Mouse (Mus musculus) adrenal gland, postnatal 25 days (tissue): ENCODE measurements at regions not wholly inside any gene's neighbourhood (a gene's known extent, or its start where the extent isn't known, plus 50 kb on each side); places are given as distances from the start of the nearest gene placed in this dataset.
A peak's percentile ranks its signal among the peaks of the same experiment; 100 is the strongest.

Experiments used
- DNase-seq: peaks from one replicate; pipeline ENCODE4 v3.0.0; 2021; ENCODE audit warnings: mixed read lengths

DNA sequence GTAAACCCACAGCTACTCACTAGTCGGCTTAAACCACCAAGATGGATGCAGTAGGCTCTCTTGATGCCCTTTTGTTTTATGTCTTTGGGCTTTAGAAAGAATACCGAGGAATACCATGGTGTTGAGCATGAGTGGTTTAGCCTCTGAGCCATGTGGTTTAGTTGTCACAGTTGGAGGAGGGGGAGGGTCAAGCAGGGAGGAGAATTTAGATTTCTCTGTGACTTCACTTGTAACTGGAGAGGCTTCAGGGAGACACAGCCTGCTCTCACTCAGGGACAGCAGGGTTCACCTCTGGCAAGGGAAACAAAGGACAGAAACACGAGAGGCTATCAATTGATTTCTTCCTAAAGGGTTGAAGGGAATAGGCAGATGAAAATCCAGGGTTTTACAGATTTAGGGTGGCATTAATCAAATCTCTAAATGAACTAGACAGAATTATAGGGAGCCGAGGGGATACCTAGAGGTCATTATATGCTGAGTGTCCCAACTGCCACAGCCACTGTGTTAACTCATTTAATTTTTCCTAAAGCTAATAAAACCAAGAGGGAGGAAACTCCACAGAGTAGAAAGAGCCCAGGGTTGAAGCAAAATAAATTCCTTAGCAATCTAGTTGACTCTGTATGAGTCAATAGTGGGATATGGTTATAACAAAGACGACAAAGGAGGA is 2113.7 kb upstream of the 5930422O12Rik start:
- DNase-seq, result no peak

- no peak for DNase-seq
Observed at GRCm38 (mm10) chr8:31315359-31315705, 2113.2 kb upstream of the 5930422O12Rik start.

DNA sequence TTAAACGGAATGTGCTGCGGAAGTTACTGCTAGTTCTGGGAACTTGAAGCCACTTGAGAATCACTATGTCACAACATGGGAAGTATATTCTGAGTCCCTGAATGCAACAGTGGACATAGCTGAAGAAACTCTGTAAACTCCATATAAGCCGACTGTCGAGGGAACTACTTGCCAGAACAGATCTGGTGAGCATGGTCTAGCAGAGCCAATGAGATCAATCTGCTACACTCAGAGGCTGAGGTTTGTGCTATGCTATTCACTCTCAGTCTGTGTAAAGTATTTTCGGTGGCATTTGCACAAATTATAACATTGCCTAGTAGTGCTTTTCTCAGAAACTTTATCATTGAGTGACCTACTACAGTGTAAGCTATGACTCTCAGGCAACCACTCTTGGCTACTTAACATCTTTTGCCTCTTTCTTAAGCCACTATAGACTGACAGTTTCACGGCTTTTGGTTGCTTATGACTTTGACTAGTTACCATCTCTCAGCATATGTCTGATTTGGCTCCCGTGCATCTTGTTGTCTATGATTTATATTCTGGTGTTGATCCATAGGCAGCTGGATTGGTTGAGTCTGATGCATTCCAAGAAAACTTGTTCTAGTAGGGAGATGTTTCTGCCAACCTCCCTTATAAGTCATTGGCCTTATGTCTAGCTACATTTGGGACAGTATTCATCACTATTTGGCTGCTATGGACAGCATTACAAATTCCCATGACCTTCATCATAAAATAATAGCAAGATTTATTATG is 2094.8 kb upstream of the 5930422O12Rik start:
- DNase-seq, result no peak

DNA sequence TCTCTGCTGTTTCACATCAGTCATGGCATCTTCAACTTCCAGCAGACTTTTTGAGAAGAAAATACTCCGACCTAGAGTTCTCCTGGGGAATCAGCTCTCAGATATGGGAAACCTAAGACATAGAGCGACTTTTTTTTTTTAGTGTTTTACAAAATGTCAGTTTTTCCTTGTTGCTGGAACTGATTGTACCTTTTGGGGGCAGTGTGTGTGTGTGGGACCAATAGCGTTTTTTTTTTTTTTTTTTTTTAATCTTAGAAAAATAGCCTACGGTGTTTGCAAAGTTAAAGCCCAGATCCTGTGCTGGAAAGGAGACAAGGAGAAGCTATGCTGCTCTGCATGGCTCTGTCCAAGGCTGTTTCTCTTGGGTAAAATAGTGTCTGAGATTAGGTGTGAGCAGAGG is 2080.0 kb upstream of the 5930422O12Rik start:
- no peak for DNase-seq

DNA sequence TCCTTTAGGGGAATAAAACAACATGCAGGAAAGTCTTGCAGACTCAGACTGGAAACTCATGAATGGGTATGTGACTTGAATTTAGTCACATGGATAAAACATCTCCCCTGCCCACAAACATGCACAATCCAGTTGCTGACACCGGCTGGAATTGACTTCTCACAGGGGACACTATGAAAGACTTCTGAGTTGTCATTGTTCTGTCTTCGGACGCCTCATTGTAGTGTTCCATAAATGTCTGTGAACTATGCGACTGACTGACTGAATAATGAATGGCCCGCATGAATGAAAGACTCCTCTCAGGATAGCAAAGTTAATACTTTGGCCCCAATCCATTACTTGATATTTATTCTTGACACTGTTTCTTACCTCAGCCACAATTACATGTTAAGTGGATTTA is 2058.9 kb upstream of the 5930422O12Rik start:
- no peak for DNase-seq

DNA sequence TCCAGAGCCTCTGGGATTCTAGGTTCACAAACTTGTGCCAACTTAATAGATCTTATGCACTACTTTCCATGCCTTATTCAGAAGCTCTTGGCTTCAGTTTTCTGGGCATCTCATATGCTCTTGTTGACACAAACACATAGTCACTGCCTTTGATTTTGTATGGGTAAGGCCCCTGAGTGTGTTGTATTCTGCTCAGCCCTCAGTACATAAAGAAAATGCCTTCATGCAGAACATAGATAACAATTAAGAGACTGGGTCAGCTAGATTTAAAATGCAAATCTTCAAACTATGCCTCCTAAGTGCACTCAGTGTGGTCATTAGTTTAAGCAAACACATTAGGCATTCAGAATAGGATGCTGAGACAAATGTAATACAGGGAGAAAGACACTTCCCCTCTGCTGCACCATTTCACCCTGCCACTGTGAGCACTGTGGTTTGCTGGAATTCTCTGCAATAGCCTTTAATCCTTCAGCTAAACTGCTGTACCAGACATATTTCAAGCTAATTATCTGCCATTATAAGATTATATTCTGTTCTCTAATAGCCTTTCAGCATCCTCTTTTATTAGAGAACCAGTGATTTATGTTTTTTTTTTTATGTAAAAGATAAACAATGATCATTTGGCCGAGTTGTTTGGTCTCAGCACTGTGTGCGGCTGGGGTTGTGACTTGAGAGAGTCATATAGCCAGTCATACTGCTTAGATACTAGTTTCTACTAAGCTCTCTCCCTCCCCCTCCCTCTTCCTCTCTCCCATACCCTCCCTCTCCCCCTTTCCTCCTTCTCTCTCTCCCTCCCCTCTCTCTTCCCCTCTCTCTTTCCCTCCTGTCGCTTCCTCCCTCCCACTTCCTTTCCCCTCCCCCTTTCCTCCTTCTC is 2058.1 kb upstream of the 5930422O12Rik start:
- DNase-seq, result no peak

GRCm38 (mm10) chr8:31371656-31372055 is 2056.9 kb upstream of the 5930422O12Rik start:
- DNase-seq, result no peak

- DNase-seq, result no peak
Observed at GRCm38 (mm10) chr8:31372397-31372796, 2056.1 kb upstream of the 5930422O12Rik start.

- DNase-seq, result no peak
Observed at GRCm38 (mm10) chr8:31373140-31373787, 2055.2 kb upstream of the 5930422O12Rik start.

DNA sequence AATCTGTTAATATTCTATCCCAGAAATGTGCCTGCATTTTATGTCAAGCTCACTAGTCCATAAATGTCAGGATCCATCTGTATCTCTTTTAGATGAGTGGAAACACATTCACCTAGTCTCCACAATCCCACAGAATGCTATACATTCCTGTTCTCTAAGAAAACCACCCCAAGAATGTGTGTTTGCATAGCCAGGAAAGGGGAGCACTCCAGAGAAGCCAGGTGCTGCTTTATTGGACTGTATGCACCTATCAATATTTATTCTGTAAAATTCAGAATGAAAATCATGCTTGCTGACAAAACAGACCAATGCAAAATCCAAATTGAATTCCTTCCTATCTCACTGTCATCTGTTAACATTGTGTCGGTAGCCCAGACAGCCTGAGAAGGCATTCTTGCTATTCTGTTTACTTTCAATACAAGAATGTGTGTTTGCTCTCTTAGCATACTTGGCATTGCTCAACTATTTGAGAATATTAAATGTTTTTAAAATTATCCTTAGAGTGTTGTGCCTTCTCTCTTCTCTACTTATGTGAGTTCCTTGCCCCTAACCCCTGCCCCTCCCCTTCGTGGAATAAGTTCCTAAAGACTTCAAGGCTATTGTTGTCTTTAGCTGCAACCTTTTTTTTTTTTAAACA is 2050.7 kb upstream of the 5930422O12Rik start:
- no peak for DNase-seq

DNA sequence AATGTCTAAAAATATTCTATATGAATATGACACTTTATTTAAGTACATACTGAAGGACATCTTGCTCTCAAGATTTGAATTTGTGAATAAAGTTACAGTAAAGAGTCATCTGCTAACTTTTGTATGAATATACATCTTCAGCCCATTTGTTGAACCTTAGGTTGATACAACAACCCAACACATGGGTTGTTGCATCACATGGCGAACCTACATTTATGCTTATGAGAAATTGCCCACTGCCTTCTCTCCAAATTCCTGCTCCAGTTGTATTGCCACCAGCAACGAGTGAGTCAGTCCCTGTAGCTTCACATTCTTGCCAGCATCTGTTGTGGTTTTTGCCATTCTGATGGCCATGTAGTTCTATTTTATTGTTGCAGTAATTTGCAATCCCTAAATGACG is 2023.7 kb upstream of the 5930422O12Rik start:
- no peak for DNase-seq

GRCm38 (mm10) chr8:31422241-31422640 is 2006.3 kb upstream of the 5930422O12Rik start:
- DNase-seq, result peak; percentile 2

GRCm38 (mm10) chr8:31427706-31428105 is 2000.8 kb upstream of the 5930422O12Rik start:
- no peak for DNase-seq

DNA sequence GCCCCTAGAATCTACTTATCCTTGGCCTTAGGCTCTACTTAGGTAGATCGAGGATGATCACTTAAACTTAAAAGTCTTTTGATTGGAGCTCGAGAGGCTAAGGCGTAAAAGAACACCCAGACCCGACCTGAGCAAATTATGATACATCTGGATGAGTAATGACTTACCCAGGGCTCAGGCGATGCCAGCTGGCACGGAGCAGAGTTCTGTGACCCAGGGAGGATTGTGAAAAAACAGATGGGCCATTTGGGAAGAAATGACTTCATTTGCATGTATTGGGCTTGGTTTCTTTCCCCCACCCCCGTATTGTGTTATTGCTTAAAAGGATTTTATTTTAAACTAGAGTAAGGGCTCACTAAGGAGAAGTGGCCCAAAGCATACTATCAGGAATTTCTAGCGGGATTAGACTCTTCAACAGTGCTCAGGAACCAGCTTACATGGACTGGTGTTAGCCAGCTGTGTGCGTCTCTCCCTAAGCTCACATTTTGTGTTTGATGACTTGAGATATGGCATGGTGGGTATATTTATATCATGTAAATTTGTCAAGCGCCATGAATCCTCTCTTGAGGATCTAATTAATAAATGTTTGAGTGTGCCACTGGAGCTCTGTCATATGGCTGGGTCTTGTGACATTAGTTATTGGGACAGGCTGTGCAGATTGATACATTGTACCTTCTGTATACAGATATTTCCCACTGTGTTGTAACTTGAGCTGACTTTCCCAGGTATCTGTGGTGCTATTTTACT is 1991.9 kb upstream of the 5930422O12Rik start:
- DNase-seq, result peak; percentile 49

GRCm38 (mm10) chr8:31444834-31445233 is 1983.7 kb upstream of the 5930422O12Rik start:
- DNase-seq, result no peak

DNA sequence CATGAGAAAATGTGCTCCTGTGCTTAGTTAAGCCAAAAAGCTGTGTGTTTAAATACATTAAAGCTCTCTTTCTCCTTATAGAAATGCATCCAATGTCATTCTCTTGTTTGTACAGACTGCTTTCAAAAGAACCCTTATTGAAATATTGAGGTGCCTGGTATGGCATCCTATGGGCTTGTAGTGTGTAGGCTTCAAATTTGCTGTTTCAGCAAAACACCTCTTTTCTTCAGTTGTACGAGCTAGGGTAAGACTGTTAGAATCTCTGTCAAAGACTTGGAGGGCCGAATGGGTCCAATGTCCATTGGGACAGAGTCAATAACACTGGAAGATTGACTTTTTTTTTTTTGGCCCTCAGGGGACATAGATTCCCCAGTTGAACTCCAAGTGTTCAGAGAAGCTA is 1980.5 kb upstream of the 5930422O12Rik start:
- no peak for DNase-seq

DNA sequence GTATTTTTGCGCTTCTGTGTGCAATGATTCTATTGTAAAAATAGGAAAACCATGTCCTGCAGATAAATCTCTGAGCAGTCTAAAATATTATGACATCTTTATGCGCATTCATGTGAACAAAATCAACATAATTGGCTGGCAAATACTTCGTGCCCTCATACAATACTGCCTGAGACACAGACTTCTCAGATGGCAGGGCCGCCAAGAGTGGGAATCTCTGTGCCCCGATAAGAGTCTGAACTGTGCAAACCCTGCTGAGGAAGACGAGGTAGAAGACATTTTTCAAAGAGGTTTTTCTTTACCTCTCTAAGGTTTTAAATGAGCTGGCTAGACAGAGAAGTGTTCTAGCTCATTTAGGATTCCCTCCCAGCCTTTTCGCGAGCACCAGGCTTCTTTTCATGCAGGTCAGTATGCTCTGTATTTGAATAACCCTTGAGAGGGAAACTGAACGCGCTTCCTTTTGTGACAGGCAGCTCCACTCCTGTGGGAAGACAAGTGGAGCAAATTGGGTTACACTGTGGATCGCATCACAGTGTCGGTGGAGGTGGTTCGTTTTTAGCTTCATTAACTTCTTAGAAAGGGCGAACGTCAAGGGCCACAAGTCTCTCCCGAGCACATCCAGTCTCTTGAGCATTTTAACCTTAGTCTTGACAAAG is 1973.6 kb upstream of the 5930422O12Rik start:
- DNase-seq, result no peak

GRCm38 (mm10) chr8:31460349-31460748 is 1968.2 kb upstream of the 5930422O12Rik start:
- DNase-seq, result peak; percentile 68
